Mouse (Mus musculus) liver, embryonic 16.5 days (tissue): Measurements from ENCODE around the gene Gpr149. TPM values are rescaled to one million over a fixed set of nuclear protein-coding genes. Genes with fewer than 3 reads are reported as not detected.

Source experiments
- polyA plus RNA-seq: library from polyadenylated mRNA; unstranded; fragments of >200 nt; fragmentation: Nextera tagmentation; extraction: Ambion mirVana; gene quantifications from 2 replicates; pipeline ENCODE4 v1.2.1, GENCODE M21; 2015

Gene Gpr149
- polyA plus RNA-seq, 1 experiment from 2014 or later: not detected

Other genes with a start within 250 kb of the Gpr149 start
- gene Dhx36, start 98.1 kb downstream of the Gpr149 start, polyA plus RNA-seq: 5.2 and 5.3 TPM in 2 replicates